Mouse (Mus musculus) MEL (cell line): ENCODE data around the gene Efcab1.

Experiments used
- ETS1 ChIP-seq: IDR thresholded peaks from 2 replicates; pipeline ENCODE4 v1.6.1; 2012; ENCODE audit warnings: low read depth, mild to moderate bottlenecking, inconsistent platforms, low read length, improper control_type of control experiment, moderate library complexity
- GATA1 ChIP-seq: IDR thresholded peaks from 2 replicates; pipeline ENCODE4 v1.6.1; 2011; ENCODE audit warnings: low read depth, low read length, improper control_type of control experiment
- MAX ChIP-seq: IDR thresholded peaks from 2 replicates; pipeline ENCODE4 v1.6.1; 2011; ENCODE audit warnings: low read length, improper control_type of control experiment
- MXI1 ChIP-seq: IDR thresholded peaks from 2 replicates; pipeline ENCODE4 v1.6.1; 2011; ENCODE audit warnings: mild to moderate bottlenecking, low read depth, low read length, improper control_type of control experiment
- POLR2A ChIP-seq, 2 experiments: IDR thresholded peaks; 2 replicates each; pipeline ENCODE4 v1.6.1; 2011 to 2012; ENCODE audit warnings: low read length in 2 of 2, mild to moderate bottlenecking in 2 of 2, control low read depth in 1 of 2, improper control_type of control experiment in 1 of 2, low read depth in 1 of 2, moderate library complexity in 1 of 2; ENCODE audit not compliant: control insufficient read depth in 1 of 2, insufficient read depth in 1 of 2, poor library complexity in 1 of 2
- RCOR1 ChIP-seq: IDR thresholded peaks from 2 replicates; pipeline ENCODE4 v1.6.1; 2012; ENCODE audit warnings: low read depth, mild to moderate bottlenecking, inconsistent platforms, low read length, improper control_type of control experiment

GRCm38 (mm10) chr16:14973696-14974095 is 67.3 kb downstream of the Efcab1 start:
- TF ChIP-seq POLR2A (IDR thresholded peaks at IDR 0.05; ENCODE audit: control insufficient read depth in 1 of 2, insufficient read depth in 1 of 2, low read depth in 1 of 2, low read length in 2 of 2, poor library complexity in 1 of 2) (no peak), RCOR1 (no peak), MAX (no peak), ETS1 (no peak), MXI1 (no peak), GATA1 (no peak)
